Mouse (Mus musculus): ENCODE measurements around the gene Scarb1. TPM values are rescaled to one million over a fixed set of nuclear protein-coding genes. Genes with fewer than 3 reads are reported as not detected.

Scarb1 gene
- total RNA-seq, 2 experiments from 2014 or later = 11.8 to 16.9 TPM

DNA sequence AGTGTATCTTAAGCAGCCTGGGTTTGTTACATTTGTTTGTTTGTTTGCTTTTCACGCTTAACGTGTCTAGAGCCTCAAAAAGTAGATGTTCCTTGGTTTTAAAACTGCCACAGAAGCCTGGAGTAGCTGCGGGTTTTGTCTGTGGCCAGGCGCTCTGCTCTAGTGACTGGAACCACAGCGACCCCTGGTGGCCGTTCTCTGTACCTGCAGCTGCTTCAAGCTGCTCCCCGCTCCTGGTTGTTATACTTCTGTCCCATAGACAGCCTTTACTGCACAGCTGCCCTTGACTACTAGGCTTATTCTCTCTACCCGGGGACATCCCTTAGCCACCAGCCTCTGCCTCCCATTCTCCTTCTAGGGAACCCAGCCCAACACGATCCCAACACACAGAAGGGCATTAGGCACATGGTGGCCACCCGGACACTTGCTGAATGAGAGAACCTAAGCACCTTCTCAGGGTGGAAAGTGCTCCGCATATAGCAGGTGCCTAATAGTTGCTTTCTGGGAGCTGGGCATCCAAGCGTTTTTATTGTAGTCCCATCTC lies 70.2 kb downstream of the Scarb1 start:
- no peak overlapping the region for H3K27ac ChIP-seq
- intact Hi-C loops (cut with DNase I) = loop anchor here (1.0 kb wide), 1 partner anchor 329 kb away; no protein-coding TSS in a partner anchor
- peak; percentile 78 for DNase-seq

DNA sequence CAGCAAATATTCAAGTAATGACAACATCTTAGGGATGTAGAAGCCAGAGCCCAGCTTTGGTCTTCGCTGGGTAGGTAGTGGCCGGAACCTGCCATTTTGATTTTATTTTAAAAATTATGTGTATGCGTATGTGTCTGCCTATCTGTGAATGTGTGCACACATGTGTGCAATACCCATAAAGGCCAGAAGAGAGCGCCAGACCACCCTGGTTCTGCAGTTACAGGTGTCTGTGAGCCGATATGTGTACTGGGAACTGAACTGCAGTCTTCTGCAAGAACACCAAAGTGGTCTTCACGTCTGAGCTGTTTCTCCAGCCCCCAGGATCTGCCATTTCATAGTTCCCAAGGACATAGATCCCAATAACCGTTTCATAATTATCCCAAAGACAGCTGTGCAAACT lies 71.1 kb downstream of the Scarb1 start:
- DNase-seq = no peak
- intact Hi-C loops (cut with DNase I) = loop anchor here (1.0 to 5.0 kb wide), 7 partner anchors 17 to 370 kb away; no protein-coding TSS in a partner anchor
- no peak overlapping the region for H3K4me3 ChIP-seq
- H3K27ac ChIP-seq = no peak overlapping the region
- TF ChIP-seq CTCF (IDR thresholded peaks at IDR 0.05) = peak; percentile 33; the same call in 1 of the 2 replicates

More for the DNA sequence above, 70.2 kb downstream of the Scarb1 start:
- TF ChIP-seq CTCF (IDR thresholded peaks at IDR 0.05) = peak; percentile 98
- H3K4me3 ChIP-seq = no peak overlapping the region

DNA sequence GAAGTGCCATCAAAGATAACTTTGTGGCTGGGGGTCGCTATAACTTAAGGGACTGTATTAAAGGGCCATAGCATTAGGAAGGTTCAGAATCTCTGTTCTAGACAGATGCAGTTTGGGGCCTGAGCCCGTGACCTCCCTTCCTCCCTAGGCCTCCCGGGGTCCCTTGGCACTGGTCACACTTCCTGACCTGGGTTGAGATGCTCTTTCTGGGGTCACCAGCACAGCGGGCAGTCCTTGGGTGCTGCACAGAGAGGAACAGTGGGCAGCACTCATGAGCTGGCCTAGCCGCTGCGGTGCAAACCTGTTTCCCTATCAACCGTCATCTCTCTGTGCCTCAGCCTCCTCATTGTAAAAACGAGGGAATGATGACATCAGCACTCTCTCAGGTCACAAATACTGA lies 71.5 kb downstream of the Scarb1 start:
- no peak for TF ChIP-seq CTCF (IDR thresholded peaks at IDR 0.05)
- H3K4me3 ChIP-seq = no peak overlapping the region
- intact Hi-C loops (cut with DNase I) = loop anchor here (1.0 to 5.0 kb wide), 7 partner anchors 17 to 369 kb away; no protein-coding TSS in a partner anchor
- peak overlapping the region; percentile 70; the same call in 1 of the 2 replicates for H3K27ac ChIP-seq
- DNase-seq = no peak

DNA sequence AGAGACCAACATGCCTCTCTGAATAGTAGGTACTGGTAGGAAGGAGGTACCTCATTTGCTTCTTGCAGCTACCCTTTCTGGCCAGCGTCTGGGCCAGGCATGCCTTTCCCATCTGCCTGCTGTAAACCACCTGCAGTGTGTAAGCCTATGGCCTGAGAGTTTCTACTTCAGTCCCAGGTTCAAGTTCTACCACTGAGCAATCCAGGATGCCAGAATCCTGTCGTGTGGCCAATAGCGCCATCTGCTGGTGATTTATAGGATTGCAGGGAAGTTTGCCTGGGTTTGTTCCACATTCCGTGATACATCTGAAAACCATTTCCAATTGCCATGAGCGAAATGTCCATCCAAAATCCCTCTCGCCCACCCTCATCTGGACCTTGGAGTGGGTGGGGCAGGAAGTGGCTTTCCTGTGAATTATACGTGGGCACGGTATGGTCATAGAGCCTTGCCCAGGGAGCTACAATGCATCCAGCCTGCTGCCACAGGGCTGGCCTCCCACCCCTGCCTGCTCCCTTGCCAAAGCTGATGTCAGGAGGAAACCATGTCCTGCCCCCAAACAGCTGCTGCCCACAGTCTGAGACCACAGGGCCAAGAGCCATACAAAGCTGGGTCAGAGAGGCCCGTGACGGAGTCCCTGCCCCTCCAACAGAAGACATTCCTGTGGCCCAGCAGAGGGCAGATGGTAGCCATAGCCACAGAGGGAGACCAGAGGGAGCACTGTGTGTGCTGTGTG lies 72.7 kb downstream of the Scarb1 start:
- Histone ChIP-seq H3K4me3 (peak overlapping the region; percentile 53), H3K27ac (peak overlapping the region; percentile 82)
- peak; percentile 90 for TF ChIP-seq CTCF (IDR thresholded peaks at IDR 0.05)
- DNase-seq = peak; percentile 80
- intact Hi-C loops (cut with DNase I) = loop anchor here (2.0 to 5.0 kb wide), 6 partner anchors 15 to 359 kb away; no protein-coding TSS in a partner anchor

DNA sequence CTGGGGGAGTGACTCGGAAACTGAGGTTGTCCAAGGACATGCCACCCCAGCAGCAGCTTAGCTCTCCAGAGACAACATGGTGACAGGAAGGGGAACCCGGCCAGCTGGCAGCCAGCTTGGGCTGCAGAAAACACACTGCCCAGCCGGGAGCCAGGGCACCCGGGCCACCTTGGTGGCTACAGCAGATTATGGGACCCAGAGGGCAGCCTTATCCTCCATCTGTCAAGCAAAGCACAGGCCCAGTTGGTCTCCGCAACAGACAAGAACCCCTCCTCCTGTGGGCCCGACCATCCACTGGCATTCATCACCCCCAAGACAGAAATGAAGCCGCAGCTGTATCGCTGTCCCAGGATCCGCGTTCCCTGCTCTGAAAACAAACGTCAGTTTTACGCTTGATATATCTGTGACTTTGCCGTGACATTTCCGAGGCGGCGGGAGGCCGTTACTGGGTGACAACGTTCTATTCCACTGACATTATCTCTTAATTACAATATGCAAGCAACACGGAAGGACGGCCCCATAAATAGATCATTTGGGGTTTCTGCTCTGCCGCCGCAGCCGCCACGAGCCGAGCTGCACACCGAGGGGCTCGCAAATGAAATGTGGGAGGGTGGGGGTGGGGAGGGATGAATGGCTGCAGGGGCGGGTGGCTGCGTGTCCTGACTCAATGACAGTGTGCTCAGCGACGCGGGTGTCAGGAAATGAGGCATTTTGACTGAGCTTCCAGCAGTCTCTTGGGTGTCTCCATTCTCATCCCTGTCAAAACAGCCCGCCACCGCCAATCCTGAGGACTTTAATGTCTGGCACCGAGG lies 73.5 kb downstream of the Scarb1 start:
- peak; percentile 86 for DNase-seq
- Histone ChIP-seq H3K27ac (peak overlapping the region; percentile 82), H3K4me3 (peak overlapping the region; percentile 53)
- no peak for TF ChIP-seq CTCF (IDR thresholded peaks at IDR 0.05)
- intact Hi-C loops (cut with DNase I) = loop anchor here (5.0 kb wide), 3 partner anchors 80 to 245 kb away; no protein-coding TSS in a partner anchor

DNA sequence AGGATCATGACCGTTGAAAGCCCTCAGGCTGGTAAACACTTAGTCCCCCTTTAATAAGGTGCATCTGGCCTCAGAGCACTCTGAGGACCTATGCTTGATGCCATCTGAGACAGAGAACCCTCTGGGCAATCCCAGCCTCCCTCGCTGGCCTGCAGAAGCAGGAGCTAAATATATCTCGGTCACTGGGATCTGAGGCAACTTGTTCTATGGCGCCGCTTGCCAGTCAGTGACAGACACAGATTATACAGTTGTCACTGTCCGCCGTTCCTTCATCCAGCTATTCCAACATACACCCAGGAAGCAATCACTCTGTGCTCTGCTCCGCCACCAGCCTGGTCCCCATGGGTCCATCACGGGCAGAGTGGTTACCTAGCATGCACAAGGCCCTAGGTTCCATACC lies 74.8 kb downstream of the Scarb1 start:
- no peak for TF ChIP-seq CTCF (IDR thresholded peaks at IDR 0.05)
- peak overlapping the region; percentile 82 for H3K27ac ChIP-seq
- DNase-seq = peak; percentile 79
- H3K4me3 ChIP-seq = no peak overlapping the region
- intact Hi-C loops (cut with DNase I) = loop anchor here (5.0 kb wide), 3 partner anchors 79 to 244 kb away; no protein-coding TSS in a partner anchor

DNA sequence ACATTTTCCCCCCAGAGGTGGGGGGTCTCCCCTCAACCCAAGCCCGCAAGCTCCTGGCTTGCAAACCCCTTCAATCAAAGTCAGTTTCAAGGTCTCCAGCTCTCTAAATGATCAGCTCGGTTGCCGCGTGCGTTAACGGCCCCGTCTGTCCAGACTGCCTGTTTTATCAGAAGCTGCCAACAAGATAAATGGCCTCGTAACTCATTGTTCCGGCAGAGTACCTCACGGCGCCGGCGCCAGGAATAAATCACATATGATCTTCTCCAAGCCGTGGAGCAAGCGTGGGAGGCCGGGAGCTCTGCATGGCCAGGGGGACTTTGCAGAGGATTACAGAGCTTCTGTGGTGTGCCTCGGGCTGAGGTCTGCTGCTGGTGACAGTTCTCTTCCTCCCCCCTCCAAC lies 76.2 kb downstream of the Scarb1 start:
- intact Hi-C loops (cut with DNase I) = loop anchor here (5.0 kb wide), 3 partner anchors 77 to 242 kb away; no protein-coding TSS in a partner anchor
- DNase-seq = no peak
- Histone ChIP-seq H3K27ac (no peak overlapping the region), H3K4me3 (no peak overlapping the region)
- TF ChIP-seq CTCF (IDR thresholded peaks at IDR 0.05) = no peak

DNA sequence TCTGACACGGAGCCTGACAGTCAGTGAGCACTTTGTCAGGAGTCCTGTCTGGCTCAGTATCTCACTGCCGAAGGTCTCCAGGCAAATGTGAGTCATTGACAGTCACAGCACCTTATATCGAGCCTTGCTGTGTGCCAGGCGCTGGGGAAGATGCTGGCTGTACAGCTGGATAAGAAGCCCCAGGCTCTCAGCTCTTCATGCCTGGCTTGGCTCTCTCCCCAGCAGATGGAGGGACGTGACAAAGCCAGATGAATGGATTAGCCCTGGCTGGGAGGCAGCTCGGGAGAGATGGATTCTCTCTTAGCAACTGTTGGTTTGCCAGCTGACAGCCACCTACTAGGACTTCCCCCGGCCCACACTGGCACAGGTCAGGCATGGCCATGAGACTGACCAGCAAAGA lies 78.3 kb downstream of the Scarb1 start:
- no peak overlapping the region for H3K4me3 ChIP-seq
- no peak overlapping the region for H3K27ac ChIP-seq
- no peak for DNase-seq
- intact Hi-C loops (cut with DNase I) = no loop called here
- TF ChIP-seq CTCF (IDR thresholded peaks at IDR 0.05) = no peak

DNA sequence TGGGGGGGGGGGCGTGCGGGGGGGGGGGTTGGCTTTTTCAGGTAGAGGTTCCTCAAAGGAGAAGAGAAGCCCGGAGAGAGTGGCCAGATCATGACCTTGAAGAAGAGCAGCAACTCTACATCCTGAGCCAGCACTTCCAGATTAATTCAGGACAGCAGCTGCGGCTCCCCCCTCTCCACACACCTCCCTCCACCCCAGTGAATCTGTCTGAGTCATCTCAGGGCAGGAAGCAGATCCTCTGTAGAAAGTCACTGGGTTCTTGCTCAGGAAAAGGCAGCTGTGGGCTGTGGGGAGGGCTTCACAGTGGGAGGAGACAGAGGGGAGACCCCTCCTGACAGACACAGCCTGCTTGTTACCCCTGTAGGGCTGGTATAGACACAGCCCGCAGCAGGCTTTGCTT lies 87.0 kb downstream of the Scarb1 start:
- Histone ChIP-seq H3K4me3 (no peak overlapping the region), H3K27ac (peak overlapping the region; percentile 64)
- no peak for DNase-seq
- no peak for TF ChIP-seq CTCF (IDR thresholded peaks at IDR 0.05)
- intact Hi-C loops (cut with DNase I) = loop anchor here (2.0 kb wide), 1 partner anchor 15 kb away; no protein-coding TSS in a partner anchor

DNA sequence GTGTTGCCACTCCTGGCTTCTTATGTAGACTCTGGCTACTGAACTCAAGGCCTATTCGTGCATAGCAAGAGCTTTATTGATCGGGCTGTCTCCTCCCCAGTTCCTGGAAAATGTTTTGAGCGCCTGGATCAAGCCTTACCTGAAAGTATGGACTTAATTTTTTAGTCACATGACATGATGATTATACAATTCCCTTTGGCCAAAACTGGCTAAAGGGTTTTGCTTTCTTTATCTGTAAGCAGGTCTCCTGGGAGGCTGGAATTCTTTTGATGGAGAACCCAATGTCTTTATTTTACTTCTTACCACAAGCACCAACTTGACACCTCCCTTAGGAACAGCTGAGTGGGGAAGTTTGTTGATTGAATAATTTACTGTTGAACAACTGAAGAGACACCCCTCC lies 87.4 kb downstream of the Scarb1 start:
- DNase-seq = no peak
- H3K4me3 ChIP-seq = no peak overlapping the region
- no peak for TF ChIP-seq CTCF (IDR thresholded peaks at IDR 0.05)
- peak overlapping the region; percentile 87 for H3K27ac ChIP-seq
- intact Hi-C loops (cut with DNase I) = loop anchor here (2.0 kb wide), 1 partner anchor 15 kb away; no protein-coding TSS in a partner anchor

DNA sequence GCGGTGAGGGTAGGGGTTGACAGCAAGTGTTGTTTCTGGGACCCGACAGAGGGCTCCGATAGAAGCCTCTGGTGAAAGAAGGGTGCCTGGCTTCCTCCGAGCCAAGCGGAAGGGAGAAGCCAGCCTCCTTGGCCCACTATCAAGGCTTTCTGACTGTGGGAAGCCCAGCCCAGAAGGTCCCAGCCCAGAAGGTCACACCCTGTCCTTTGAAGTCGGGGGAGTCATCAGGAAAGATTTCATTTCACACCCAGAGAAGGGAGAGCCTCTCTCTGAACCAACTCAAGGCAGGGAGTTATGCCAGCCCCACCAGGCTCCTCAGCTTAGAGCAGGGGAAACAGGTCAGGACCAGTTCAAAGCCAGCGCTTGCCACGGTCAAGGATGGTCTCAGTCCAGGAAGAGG lies 88.2 kb downstream of the Scarb1 start:
- Histone ChIP-seq H3K27ac (peak overlapping the region; percentile 87), H3K4me3 (peak overlapping the region; percentile 42)
- TF ChIP-seq CTCF (IDR thresholded peaks at IDR 0.05) = no peak
- DNase-seq = peak; percentile 88
- intact Hi-C loops (cut with DNase I) = loop anchor here (2.0 kb wide), 1 partner anchor 16 kb away; no protein-coding TSS in a partner anchor

Data from gastrocnemius, adult 2 months (tissue).